Mouse (Mus musculus) kidney, adult 8-10 months (tissue): ENCODE results near the gene Mtmr14.

Source experiments
- DNase-seq, 2 experiments: peaks; one replicate each; pipeline ENCODE4 v3.0.0; 2022

Mtmr14 gene

GRCm38 (mm10) chr6:113237542-113238270 is at the start of gene Mtmr14:
Gene Mtmr14 (plus strand): TSS chr6:113237843.
- DNase-seq = peak; percentile 98 to 99

GRCm38 (mm10) chr6:113193765-113194460 is 43.7 kb upstream of the Mtmr14 start:
- peak in 1 of 2 experiments; percentile 26 for DNase-seq

GRCm38 (mm10) chr6:113194517-113194840 is 43.2 kb upstream of the Mtmr14 start:
- DNase-seq = no peak

- no peak for DNase-seq
These were observed 42.6 kb upstream of the Mtmr14 start, which contains the start of gene Lhfpl4 for GRCm38 (mm10) chr6:113194841-113195595. Gene Lhfpl4 (minus strand): TSS chr6:113195384.

- DNase-seq = no peak
These were observed 42.0 kb upstream of the Mtmr14 start for GRCm38 (mm10) chr6:113195596-113195992.

GRCm38 (mm10) chr6:113216280-113216679 is 21.4 kb upstream of the Mtmr14 start:
- DNase-seq = no peak

- DNase-seq = no peak
These were observed 11.8 kb upstream of the Mtmr14 start for GRCm38 (mm10) chr6:113225798-113226197.

- DNase-seq = no peak
These were observed 10.9 kb upstream of the Mtmr14 start for GRCm38 (mm10) chr6:113226705-113227104.

- DNase-seq = no peak
These were observed 2.5 kb upstream of the Mtmr14 start for GRCm38 (mm10) chr6:113235141-113235540.

GRCm38 (mm10) chr6:113238442-113238841 is 799 bp downstream of the Mtmr14 start:
- no peak for DNase-seq

- DNase-seq = no peak
These were observed 5.1 kb downstream of the Mtmr14 start for GRCm38 (mm10) chr6:113242753-113243152.

- no peak for DNase-seq
These were observed 7.9 kb downstream of the Mtmr14 start for GRCm38 (mm10) chr6:113245585-113245984.

GRCm38 (mm10) chr6:113250786-113251185 is 13.1 kb downstream of the Mtmr14 start:
- no peak for DNase-seq

GRCm38 (mm10) chr6:113251921-113252320 is 14.3 kb downstream of the Mtmr14 start:
- no peak for DNase-seq

GRCm38 (mm10) chr6:113254899-113255298 is 17.3 kb downstream of the Mtmr14 start:
- DNase-seq = peak; percentile 9 to 48

- no peak for DNase-seq
These were observed 23.7 kb downstream of the Mtmr14 start for GRCm38 (mm10) chr6:113261174-113261858.

GRCm38 (mm10) chr6:113263531-113263930 is 25.9 kb downstream of the Mtmr14 start:
- DNase-seq = no peak

- no peak for DNase-seq
These were observed 26.8 kb downstream of the Mtmr14 start for GRCm38 (mm10) chr6:113264429-113264828.

- no peak for DNase-seq
These were observed 29.5 kb downstream of the Mtmr14 start for GRCm38 (mm10) chr6:113266996-113267655.

GRCm38 (mm10) chr6:113267988-113268387 is 30.3 kb downstream of the Mtmr14 start:
- no peak for DNase-seq

- no peak for DNase-seq
These were observed 34.7 kb downstream of the Mtmr14 start for GRCm38 (mm10) chr6:113272365-113272764.

- DNase-seq = no peak
These were observed 39.2 kb downstream of the Mtmr14 start for GRCm38 (mm10) chr6:113276846-113277245.
